Mouse (Mus musculus) lung, embryonic 15.5 days (tissue): ENCODE results near the gene Pde4d. TPM values are rescaled to one million over a fixed set of nuclear protein-coding genes. Genes with fewer than 3 reads are reported as not detected.
A peak's percentile ranks its signal among the peaks of the same experiment; 100 is the strongest.

Experiments used
- ATAC-seq: fragments of 200-750 bp; cut with Nextera tagmentation; 2 replicates; pipeline ENCODE4 v1.8.0; 2017; ENCODE audit warnings: moderate number of reproducible peaks, borderline replicate concordance; ENCODE audit not compliant: low FRiP score, low TSS enrichment; ENCODE audit errors: extremely low read depth
- H3K27ac ChIP-seq: fragments of 300-500 bp; sonication (generic); 2 replicates; pipeline ENCODE4 v1.5.1; 2015; ENCODE audit warnings: moderate library complexity, mild to moderate bottlenecking, inconsistent platforms
- H3K27me3 ChIP-seq: fragments of 300-500 bp; sonication (generic); 2 replicates; pipeline ENCODE4 v1.6.1; 2015; ENCODE audit warnings: inconsistent platforms
- H3K36me3 ChIP-seq: fragments of 300-500 bp; sonication (generic); 2 replicates; pipeline ENCODE4 v1.6.1; 2015; ENCODE audit warnings: inconsistent platforms
- H3K4me1 ChIP-seq: fragments of 300-500 bp; sonication (generic); 2 replicates; pipeline ENCODE4 v1.6.1; 2015; ENCODE audit warnings: inconsistent platforms
- H3K4me2 ChIP-seq: fragments of 300-500 bp; sonication (generic); 2 replicates; pipeline ENCODE4 v1.6.1; 2015; ENCODE audit warnings: inconsistent platforms, mild to moderate bottlenecking, moderate library complexity
- H3K4me3 ChIP-seq: fragments of 300-500 bp; sonication (generic); 2 replicates; pipeline ENCODE4 v1.5.1; 2015; ENCODE audit warnings: mild to moderate bottlenecking, inconsistent platforms
- H3K9ac ChIP-seq: fragments of 300-500 bp; sonication (generic); 2 replicates; pipeline ENCODE4 v1.6.1; 2015; ENCODE audit warnings: inconsistent platforms
- H3K9me3 ChIP-seq: fragments of 300-500 bp; sonication (generic); 2 replicates; pipeline ENCODE4 v1.6.1; 2016; ENCODE audit warnings: inconsistent platforms
- WGBS: fragments of 180-500 bp; shearing (Covaris S2); methylation state at CpG from one replicate; pipeline ENCODE4 v1.1.7; 2015; 5-methylcytosine and 5-hydroxymethylcytosine counted together
- polyA plus RNA-seq: library from polyadenylated mRNA; unstranded; fragments of >200 nt; fragmentation: Nextera tagmentation; extraction: Ambion mirVana; gene quantifications from 2 replicates; pipeline ENCODE4 v1.2.1, GENCODE M21; 2015

The Pde4d gene
- polyA plus RNA-seq, 1 experiment from 2014 or later: 18.2 TPM

- 48% methylated on average over 2 of the region's 2 CpGs for WGBS
- Histone ChIP-seq H3K36me3 (no peaks in the 10 kb centered on the region), H3K4me3 (no peak overlapping the region), H3K4me1 (peaks cover 5% of the 10 kb centered on the region), H3K9me3 (no peaks in the 10 kb centered on the region), H3K4me2 (no peak overlapping the region), H3K27ac (no peak overlapping the region), H3K9ac (no peak overlapping the region), H3K27me3 (no peaks in the 10 kb centered on the region)
- ATAC-seq: no peak
Measured at GRCm38 (mm10) chr13:108494365-108494764, 44.6 kb downstream of the Pde4d start.

GRCm38 (mm10) chr13:108497768-108498167 is 48.0 kb downstream of the Pde4d start:
- Histone ChIP-seq H3K36me3 (no peaks in the 10 kb centered on the region), H3K27ac (no peak overlapping the region), H3K4me3 (no peak overlapping the region), H3K9me3 (no peaks in the 10 kb centered on the region), H3K27me3 (no peaks in the 10 kb centered on the region), H3K9ac (no peak overlapping the region), H3K4me2 (peak overlapping the region; percentile 24; the same call in 1 of the 2 replicates), H3K4me1 (peaks cover 5% of the 10 kb centered on the region)
- 55% methylated on average over 8 of the region's 8 CpGs for WGBS
- no peak for ATAC-seq

DNA sequence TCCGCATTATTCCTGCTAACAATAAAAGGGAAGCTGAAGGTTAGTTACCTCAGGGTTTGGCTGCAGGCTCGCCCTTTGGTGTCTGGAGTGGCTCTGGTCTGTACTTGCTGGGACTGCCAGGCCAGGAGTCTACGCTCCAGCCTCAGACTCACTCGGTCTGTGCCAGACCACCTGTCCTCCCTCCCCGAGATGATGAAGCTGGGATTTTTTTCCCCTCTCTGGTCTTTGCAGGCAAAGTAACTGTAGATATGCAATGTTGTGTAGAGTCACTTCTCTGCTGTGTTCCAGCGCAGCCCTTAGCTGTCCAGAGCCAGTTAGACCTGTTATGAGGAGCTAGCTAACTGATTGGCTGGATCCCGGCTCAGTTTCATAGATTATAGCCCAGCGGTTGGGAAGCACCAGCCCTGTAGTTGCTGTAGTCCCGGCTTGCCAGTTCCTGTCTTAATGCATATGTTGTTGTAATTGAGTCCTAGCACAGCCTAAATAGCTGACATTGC is 48.5 kb downstream of the Pde4d start:
- Histone ChIP-seq H3K4me1 (peaks cover 5% of the 10 kb centered on the region), H3K27me3 (no peaks in the 10 kb centered on the region), H3K27ac (no peak overlapping the region), H3K4me2 (peak overlapping the region; percentile 24; the same call in 1 of the 2 replicates), H3K9ac (no peak overlapping the region), H3K36me3 (no peaks in the 10 kb centered on the region), H3K4me3 (no peak overlapping the region), H3K9me3 (no peaks in the 10 kb centered on the region)
- 0 out of 2 replicates have a peak, but pooled peaks have one; percentile 31 for ATAC-seq
- 49% methylated on average over 9 of the region's 9 CpGs for WGBS

DNA sequence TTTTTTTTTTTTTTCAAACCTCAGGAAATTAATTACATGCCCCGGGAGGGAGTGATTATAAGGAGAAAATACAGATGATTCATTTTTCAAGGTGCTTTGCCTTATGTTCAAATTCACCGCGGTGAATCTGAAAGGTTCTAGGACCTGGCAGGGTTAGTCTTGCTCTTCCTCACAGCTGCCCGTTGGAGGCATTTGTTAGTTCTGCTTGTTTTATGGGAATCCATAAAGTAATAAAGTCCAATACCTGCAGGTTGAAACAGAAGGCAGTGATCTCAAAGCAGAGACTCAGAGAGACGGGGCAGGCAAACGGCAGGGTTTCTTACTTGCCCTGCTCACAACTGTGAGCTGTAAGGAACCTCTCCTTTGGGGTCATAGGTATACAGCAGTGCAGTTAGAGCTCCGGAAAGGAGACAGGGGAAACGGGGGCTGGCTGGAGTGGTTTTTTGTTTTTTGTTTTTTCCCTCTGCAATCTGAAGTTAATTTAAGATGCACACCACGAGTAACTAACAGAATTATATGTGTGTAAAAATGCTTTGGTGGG is 49.1 kb downstream of the Pde4d start:
- H3K4me3 ChIP-seq: no peak overlapping the region
- WGBS: 53% methylated on average over 9 of the region's 9 CpGs

DNA sequence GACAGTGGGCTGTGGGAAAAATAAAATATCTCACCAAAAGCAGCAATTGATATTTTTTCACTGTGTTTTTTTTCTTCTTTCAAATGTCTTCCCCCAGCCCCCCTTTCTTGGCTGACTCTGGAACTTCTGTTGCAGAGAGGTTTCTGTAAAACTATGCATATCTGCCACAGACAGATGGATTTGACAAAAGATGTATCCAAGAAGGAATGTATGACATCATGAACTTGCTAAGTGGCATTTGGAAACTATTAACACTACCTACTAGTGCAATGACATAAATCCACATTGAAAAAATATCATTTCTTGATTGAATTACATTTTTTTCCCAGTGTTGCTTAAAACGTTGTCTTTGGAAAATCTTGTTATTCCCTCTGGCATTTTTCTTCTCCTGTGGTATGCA is 51.6 kb downstream of the Pde4d start:
- Histone ChIP-seq H3K27me3 (no peaks in the 10 kb centered on the region), H3K27ac (no peak overlapping the region), H3K36me3 (no peaks in the 10 kb centered on the region), H3K9ac (no peak overlapping the region), H3K4me3 (no peak overlapping the region), H3K4me2 (no peak overlapping the region), H3K9me3 (no peaks in the 10 kb centered on the region), H3K4me1 (peaks cover 5% of the 10 kb centered on the region)
- WGBS: 12% methylated on average over 1 of the region's 1 CpGs
- ATAC-seq: no peak

More for the DNA sequence above, 49.1 kb downstream of the Pde4d start:
- Histone ChIP-seq H3K4me2 (0 out of 2 replicates have a peak overlapping the region, but pooled peaks have one; percentile 11), H3K36me3 (no peaks in the 10 kb centered on the region), H3K9ac (no peak overlapping the region), H3K27ac (no peak overlapping the region), H3K4me1 (peaks cover 5% of the 10 kb centered on the region), H3K9me3 (no peaks in the 10 kb centered on the region), H3K27me3 (no peaks in the 10 kb centered on the region)
- no peak for ATAC-seq

DNA sequence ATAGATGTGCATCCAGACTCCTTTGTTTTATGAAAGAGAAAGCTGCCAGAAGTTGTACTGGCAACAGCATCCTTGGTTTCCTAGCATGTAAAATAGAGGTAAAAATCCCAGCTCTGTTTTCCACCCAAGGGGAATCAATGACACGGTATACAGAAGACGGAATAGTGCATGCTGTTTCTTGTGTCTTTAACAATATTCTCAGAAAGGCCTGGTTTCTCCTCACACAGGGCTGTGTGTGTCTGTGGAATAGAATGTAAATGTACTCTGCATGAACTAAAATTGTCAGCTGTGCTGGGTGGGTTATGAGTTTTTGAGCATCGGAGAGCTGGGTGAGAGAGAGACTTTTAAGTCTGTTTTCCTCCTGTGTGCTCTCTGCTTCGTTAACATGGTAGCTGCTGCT is 74.8 kb downstream of the Pde4d start:
- no peak overlapping the region for H3K27ac ChIP-seq
- H3K4me2 ChIP-seq: no peak overlapping the region

DNA sequence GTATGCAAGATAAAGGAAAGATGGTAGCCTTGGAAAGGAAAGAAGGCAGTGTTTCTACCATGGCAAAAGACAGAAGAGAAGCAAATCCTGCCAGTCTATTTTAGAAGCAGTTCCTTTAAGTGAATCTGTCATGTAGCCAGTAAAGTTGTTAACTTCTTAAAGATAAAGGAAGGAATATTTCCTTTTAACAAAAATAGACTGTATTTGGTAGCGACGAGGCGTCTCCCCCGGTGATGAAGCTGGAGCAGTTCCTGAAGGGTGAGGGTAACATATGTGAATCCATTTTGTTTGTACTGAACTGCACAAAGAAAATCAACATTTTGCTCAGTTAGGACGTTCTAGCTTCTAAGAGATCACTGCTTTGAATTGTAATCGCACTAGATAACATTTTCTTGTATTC is 75.2 kb downstream of the Pde4d start:
- Histone ChIP-seq H3K36me3 (no peaks in the 10 kb centered on the region), H3K27me3 (no peaks in the 10 kb centered on the region), H3K9me3 (no peaks in the 10 kb centered on the region), H3K4me2 (no peak overlapping the region), H3K9ac (no peak overlapping the region), H3K4me1 (no peaks in the 10 kb centered on the region; the same call in 1 of the 2 replicates), H3K27ac (no peak overlapping the region), H3K4me3 (no peak overlapping the region)
- 49% methylated on average over 6 of the region's 6 CpGs for WGBS
- no peak for ATAC-seq

More for the DNA sequence above, 74.8 kb downstream of the Pde4d start:
- no peaks in the 10 kb centered on the region for H3K9me3 ChIP-seq
- H3K4me3 ChIP-seq: no peak overlapping the region
- no peaks in the 10 kb centered on the region for H3K27me3 ChIP-seq
- H3K36me3 ChIP-seq: no peaks in the 10 kb centered on the region
- H3K4me1 ChIP-seq: no peaks in the 10 kb centered on the region; the same call in 1 of the 2 replicates
- ATAC-seq: no peak
- WGBS: 73% methylated on average over 4 of the region's 4 CpGs
- no peak overlapping the region for H3K9ac ChIP-seq

DNA sequence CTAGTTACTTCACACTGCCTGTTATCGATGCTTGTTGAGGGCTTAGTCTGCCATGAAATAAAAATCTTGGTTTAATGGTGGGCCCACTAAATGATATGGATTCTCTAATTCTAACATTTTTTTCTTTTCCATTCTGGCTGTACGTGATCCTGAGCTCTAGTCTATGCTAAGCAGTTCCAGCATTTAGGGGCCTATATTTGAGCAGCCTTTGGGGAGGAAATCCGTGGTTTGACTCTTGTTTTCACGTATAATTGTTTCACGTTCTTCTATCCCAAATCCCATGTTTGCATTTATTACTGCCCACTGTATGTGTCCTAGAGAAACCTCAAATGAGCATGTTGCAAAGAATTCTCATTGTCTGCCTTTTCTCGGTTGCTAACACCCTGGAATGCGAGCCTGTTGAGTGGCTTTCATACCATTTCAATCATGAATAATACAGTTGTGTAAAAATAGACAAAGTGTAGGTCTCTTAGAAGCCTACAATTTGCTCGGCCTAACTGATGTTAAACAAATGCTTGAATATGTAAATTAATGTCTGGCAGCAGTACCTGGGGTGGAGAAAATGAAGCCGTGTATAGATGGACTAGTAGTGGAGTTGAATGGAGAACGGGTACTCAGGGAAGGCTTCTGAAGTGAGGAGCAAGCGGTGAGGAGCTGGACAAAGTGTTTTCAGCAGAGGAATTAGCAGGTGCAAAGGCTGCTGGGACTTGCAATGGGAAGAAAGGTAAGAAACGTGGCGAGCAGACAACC is 76.7 kb downstream of the Pde4d start:
- H3K4me2 ChIP-seq: no peak overlapping the region
- no peak for ATAC-seq
- no peaks in the 10 kb centered on the region; the same call in 1 of the 2 replicates for H3K4me1 ChIP-seq
- no peak overlapping the region for H3K4me3 ChIP-seq
- no peak overlapping the region for H3K9ac ChIP-seq
- no peaks in the 10 kb centered on the region for H3K36me3 ChIP-seq
- H3K27ac ChIP-seq: no peak overlapping the region
- H3K27me3 ChIP-seq: no peaks in the 10 kb centered on the region
- H3K9me3 ChIP-seq: no peaks in the 10 kb centered on the region
- 82% methylated on average over 13 of the region's 13 CpGs for WGBS

DNA sequence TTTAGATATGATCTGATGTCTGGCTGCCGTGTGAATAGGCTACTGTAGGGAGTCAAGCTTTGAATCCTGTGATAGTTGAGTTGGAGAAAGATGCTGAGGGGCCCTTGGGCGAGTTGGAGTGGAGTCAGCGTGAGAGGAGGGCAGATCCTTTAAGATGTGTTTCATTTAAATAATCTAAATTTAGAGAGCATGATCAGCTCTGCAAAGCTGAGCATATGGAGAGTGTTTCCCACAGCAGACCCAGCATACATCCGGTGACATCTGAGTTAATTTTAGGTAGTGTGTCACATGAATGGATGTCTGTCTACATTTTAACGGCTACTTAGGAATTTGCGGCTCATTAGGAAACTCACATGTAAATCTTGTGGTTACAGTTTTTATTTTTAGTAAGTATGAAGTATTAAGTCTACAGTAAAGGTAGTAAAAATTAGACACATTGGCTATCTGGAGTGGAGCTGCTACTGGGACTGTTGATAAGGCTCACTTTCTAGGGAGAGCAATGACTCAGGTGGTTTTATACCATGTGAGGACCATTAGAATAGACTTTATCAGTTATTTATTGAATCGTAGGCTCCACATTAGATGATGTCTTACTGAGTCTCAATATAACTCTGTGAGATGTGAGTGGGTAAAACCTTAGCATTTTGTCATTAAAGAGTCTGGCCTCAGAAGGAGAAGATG is 77.5 kb downstream of the Pde4d start:
- Histone ChIP-seq H3K36me3 (no peaks in the 10 kb centered on the region), H3K9me3 (no peaks in the 10 kb centered on the region), H3K27ac (no peak overlapping the region), H3K4me2 (no peak overlapping the region), H3K4me3 (no peak overlapping the region), H3K27me3 (no peaks in the 10 kb centered on the region), H3K9ac (no peak overlapping the region), H3K4me1 (no peaks in the 10 kb centered on the region; the same call in 1 of the 2 replicates)
- ATAC-seq: no peak
- WGBS: 62% methylated on average over 7 of the region's 7 CpGs

GRCm38 (mm10) chr13:108528343-108528742 is 78.6 kb downstream of the Pde4d start:
- Histone ChIP-seq H3K36me3 (no peaks in the 10 kb centered on the region), H3K4me1 (no peaks in the 10 kb centered on the region; the same call in 1 of the 2 replicates), H3K9ac (no peak overlapping the region), H3K4me2 (no peak overlapping the region), H3K9me3 (no peaks in the 10 kb centered on the region), H3K27me3 (no peaks in the 10 kb centered on the region), H3K4me3 (no peak overlapping the region), H3K27ac (no peak overlapping the region)
- ATAC-seq: no peak
- 78% methylated on average over 1 of the region's 1 CpGs for WGBS

- Histone ChIP-seq H3K27ac (no peak overlapping the region), H3K4me2 (no peak overlapping the region), H3K4me1 (no peaks in the 10 kb centered on the region), H3K27me3 (no peaks in the 10 kb centered on the region), H3K36me3 (no peaks in the 10 kb centered on the region), H3K9ac (no peak overlapping the region), H3K4me3 (no peak overlapping the region), H3K9me3 (no peaks in the 10 kb centered on the region)
- no peak for ATAC-seq
- WGBS: 75% methylated on average over 1 of the region's 1 CpGs
Measured at GRCm38 (mm10) chr13:108532875-108533274, 83.1 kb downstream of the Pde4d start.

DNA sequence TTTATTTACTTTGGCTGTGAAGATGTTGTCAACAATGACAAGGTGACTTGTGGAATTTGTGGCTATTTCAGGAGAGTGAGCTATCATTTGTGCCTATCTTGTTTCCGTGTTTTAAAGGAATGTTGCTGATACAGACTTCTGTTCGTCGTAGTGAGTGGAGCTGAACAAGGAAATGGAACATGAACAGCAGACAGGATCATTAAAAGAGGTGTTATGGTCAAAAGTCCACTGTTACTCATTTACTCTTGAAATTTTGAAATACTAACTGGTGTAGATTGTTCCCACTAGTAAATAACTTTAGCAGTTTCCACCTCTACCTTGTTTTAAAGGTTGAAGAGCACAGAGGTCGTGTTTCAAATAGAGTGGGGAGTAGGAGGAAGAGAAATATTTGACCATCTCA is 86.7 kb downstream of the Pde4d start:
- H3K4me1 ChIP-seq: no peaks in the 10 kb centered on the region
- 24% methylated on average over 4 of the region's 4 CpGs for WGBS
- ATAC-seq: no peak

More for the DNA sequence above, 86.7 kb downstream of the Pde4d start:
- no peak overlapping the region for H3K4me2 ChIP-seq
- H3K9me3 ChIP-seq: no peaks in the 10 kb centered on the region
- no peaks in the 10 kb centered on the region for H3K27me3 ChIP-seq
- no peak overlapping the region for H3K9ac ChIP-seq
- H3K36me3 ChIP-seq: no peaks in the 10 kb centered on the region
- H3K4me3 ChIP-seq: no peak overlapping the region
- H3K27ac ChIP-seq: no peak overlapping the region
